Mouse (Mus musculus) layer of hippocampus, postnatal 14 days (tissue): ENCODE results near the gene Fam102b. TPM values are rescaled to one million over a fixed set of nuclear protein-coding genes. Genes with fewer than 3 reads are reported as not detected.

Experiments used
- DNase-seq, 2 experiments: peaks; one replicate each; pipeline ENCODE4 v3.0.0; 2021 to 2022; ENCODE audit warnings: low spot score in 2 of 2, mixed read lengths in 1 of 2
- total RNA-seq, 2 experiments: library from RNA; stranded (reverse); gene quantifications; 2 replicates each; pipeline ENCODE4 v1.2.3; 2021

Fam102b gene
- total RNA-seq, 2 experiments from 2014 or later: 41.6 to 41.9 TPM

- no peak for DNase-seq
Observed at GRCm38 (mm10) chr3:109018336-109018735, 9.1 kb downstream of the Fam102b start.

- no peak for DNase-seq
Observed at GRCm38 (mm10) chr3:109012595-109012994, 14.8 kb downstream of the Fam102b start.

DNA sequence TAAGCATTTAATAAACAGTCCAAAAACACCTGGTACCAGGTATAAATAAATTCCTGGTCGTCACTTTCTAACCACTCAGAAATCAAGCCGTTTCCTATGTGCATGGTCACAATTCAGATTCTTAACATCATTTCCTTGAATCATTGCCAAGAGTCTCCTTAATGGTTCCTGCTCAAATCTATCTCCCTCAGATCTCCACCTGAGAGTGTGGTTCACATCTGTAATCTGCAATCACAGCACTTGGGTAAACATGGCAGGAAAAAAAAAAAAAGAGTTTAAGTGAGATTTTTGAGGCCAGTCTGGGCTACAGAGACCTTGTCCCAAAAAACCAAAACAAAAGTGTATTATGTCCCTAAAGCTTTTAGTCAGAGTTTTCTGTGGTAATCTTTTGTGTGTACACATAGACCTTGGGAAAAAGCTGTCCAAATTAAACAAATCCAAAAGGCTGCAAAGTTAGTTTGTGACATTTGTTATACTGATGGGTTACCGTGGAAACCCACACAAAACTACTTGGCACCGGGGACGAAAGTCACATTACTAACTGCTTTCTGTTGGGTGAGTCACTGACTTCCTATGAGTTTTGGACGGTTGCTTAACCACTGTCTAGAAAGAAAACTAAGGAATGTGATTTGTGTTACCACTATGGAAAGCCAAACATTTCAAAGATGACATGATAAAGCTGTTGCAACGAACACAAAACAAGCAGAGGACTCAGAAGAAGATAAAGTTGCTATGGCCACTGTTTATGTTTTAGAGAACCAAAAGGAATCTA is 16.7 kb downstream of the Fam102b start:
- DNase-seq: peak in 1 of 2 experiments; percentile 60

DNA sequence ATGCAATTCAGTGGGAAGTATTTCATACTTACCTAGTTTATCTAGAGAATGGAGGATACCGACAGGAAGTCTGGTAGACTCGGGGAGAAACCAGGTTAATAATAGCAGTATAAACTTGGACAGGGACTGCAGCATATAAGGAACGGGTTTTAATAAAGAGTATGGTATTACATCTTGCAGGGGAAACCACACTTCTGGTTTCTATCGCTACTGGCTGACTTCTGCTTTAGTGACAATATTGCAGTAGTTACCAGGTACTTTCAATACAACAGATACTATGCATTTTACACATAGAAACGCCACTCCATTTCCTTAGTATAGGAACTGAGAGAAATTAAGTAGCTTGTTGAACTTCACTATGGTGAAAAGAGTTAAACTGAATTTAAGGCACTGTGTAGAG is 19.2 kb downstream of the Fam102b start:
- no peak for DNase-seq

DNA sequence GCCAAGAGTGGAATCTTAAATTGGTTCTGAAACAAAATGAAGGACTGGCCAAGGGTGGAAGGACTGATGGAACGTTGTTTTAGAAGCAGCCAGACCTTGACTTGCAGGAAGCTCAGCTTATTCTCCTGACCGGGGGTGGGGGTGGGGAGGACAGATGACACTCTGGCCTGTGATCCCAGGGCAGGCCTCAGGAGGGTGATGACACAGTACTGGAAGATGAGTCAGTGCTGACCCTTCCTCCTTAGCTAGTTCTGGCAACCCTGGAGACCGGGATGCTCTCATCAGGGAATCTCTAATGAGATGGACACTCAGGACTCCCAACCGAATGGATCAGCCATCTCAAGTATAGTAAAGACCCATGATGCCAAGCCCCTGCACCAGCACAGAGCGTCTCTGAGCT is 21.6 kb downstream of the Fam102b start:
- DNase-seq: no peak

- no peak for DNase-seq
Observed at GRCm38 (mm10) chr3:108999173-108999572, 28.2 kb downstream of the Fam102b start.

GRCm38 (mm10) chr3:108997762-108998161 is 29.6 kb downstream of the Fam102b start:
- no peak for DNase-seq

DNA sequence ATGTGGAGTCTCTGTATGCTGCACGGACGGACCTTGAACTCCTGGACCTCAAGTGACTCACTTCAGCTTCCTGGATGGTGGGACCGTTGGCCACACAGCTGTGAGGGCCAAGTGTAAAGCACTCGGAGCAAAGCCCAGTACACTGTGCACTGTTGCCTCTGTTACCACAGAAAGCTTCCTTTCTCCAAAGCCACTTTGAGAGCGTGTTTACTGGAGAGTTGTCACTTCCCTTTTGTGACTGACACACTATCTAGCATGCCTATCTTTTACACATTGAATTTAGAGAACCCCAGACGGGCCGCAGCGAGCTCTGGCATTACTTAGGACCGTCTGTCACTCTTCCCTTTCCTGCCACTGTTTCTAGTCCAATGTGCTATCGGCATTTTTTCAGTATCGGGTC is 30.1 kb downstream of the Fam102b start:
- peak in 1 of 2 experiments; percentile 18 for DNase-seq

- DNase-seq: no peak
Observed at GRCm38 (mm10) chr3:108995379-108995778, 32.0 kb downstream of the Fam102b start.

- DNase-seq: no peak
Observed at GRCm38 (mm10) chr3:108994477-108994876, 32.9 kb downstream of the Fam102b start.

DNA sequence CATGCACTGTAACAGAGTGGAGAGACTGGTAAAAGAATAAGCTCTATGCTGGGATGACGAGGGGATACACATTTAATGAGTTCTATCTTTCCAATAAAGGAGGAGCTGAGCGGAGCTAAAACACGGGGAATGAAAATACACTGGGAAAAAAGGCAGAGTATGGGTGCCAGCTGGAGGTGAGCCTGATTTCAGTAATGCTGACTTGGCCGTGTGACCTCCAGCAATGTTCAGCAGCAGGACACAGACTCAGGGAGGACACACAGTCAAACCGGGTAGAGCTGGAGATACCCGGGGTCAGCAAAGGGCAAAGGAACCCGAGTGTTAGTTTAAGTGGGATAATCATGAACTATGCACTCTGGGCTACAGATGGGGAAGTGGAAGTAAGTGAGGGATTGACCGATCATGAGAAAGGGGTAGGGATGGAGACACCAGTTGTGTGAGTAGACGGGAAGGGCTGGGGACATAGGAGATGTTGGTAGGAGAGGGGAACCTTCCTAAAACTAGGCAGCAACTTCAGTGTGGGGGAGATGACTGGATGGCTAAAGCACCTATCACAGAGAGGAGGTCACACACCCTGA is 37.3 kb downstream of the Fam102b start:
- DNase-seq: no peak

GRCm38 (mm10) chr3:108987009-108987659 is 40.3 kb downstream of the Fam102b start:
- DNase-seq: no peak

DNA sequence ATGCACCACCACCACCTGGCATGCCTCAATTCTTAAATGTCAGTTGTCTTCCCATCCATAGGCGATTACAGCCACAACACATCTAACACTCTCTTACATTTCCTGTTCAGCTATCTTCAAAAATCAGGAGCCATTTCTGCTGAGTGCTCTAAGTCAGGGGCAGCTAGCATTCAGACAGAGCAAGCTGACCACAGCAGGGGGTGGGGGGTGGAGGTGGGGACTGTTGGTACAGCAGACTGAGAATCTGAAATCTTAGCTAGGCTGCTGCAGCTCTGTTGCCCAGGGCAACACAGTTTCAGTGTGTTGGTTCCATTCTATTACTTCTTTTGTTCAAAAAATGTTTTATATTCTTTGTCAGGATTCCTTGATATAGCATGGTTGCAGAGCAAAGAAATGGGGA is 40.9 kb downstream of the Fam102b start:
- DNase-seq: no peak

GRCm38 (mm10) chr3:108983989-108984388 is 43.4 kb downstream of the Fam102b start:
- DNase-seq: no peak

- no peak for DNase-seq
Observed at GRCm38 (mm10) chr3:108981946-108982345, 45.5 kb downstream of the Fam102b start.

- no peak for DNase-seq
Observed at GRCm38 (mm10) chr3:108977340-108978030, 49.9 kb downstream of the Fam102b start.

GRCm38 (mm10) chr3:108974920-108975485 is 52.4 kb downstream of the Fam102b start:
- DNase-seq: no peak

DNA sequence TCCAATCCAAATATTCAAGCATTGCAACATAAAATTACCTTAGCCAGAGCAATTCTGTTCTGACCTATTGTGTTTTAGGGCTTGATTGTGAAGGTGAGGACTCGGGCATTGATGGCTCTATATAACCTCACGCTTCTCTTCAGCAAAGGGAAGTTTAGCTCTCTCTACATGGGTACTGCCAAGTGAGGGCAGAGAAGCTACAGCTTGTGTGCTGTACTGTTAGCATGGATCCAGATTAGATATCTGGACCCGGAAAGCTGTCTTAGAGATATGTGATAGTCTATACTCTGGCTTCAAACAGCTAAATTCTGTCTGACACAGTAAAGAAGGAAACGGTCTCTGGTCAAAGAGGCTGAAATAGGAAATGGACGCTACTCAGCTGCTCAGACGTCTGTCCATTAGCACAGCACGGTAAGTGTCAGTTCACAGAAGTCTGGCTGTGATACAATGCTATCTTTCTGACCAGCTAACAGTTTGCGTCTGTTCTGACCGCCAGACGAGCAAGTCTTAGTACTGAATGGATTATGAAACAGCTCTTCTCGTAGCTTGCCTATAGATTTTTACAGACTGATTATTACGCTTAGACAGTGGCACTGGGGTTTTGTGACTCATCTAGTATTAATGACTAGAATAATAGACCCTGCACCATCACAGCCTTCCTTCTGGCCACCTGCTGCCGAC is 53.3 kb downstream of the Fam102b start:
- no peak for DNase-seq

DNA sequence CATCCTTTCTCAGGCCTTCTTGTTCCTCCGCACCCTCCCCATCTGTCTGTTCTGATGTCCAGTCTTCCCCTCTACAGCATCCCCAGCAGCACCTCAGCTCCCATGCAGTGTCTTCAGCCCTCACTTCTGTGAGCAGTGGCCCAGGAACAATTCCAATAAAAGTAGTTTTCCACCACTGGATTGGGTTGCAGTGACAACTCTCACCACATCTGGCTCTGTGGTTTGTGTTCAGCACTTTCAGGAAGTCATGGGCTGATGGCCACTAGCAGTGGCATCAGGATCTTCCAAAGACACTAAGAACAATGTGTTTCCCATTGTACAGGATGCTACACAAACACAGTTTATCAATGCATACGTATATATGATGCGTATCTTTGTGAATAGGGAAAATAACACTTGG is 61.4 kb downstream of the Fam102b start:
- no peak for DNase-seq

DNA sequence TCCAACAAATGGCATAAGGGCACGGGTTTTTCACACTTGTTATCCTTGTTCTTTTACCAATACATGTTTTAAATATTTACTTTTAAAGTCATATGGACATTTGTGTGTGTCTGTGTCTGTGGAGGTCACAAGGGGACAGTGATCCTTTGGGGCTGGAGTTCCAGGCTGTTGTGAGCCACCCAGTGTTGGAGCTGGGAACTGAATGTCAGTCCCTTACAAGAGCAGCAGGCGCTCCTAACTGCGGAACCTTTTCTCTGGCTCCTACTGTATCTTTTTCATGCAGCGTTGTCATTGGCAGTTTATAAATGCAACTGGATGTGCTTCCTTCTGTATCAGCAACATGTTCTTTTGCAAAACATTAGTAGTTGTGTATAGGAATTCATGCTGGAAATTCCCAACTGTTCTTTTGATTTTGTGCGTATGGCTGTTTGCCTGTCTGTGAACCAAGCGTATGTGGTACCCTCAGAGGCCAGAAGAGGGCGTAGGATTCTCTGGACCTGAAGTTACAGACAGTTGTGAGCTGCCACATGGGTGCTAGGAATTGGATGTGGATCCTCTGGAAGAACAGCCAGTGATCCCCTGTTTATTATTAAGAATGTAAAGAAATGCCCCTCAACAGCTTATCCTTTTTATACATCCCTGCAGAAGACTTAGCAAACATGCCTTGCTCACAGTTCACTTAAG is 62.9 kb downstream of the Fam102b start:
- no peak for DNase-seq
